Mouse (Mus musculus) retina, embryonic 14.5 days (tissue): ENCODE measurements around the gene Btbd35f19.
"Not testable (repeated sequence)": the region's sequence is repeated elsewhere in the genome, so short reads cannot be mapped to it uniquely, and the experiment has no call there.

Experiments
- DNase-seq: peaks from one replicate; pipeline ENCODE4 v3.0.0-alpha.2; 2015; ENCODE audit warnings: low spot score

The Btbd35f19 gene

GRCm38 (mm10) chrX:31383818-31384217 is at the start of gene Btbd35f19:
TSS of gene Btbd35f19 (minus strand) at chrX:31383918.
- not testable (repeated sequence) for DNase-seq

GRCm38 (mm10) chrX:31341924-31342323 is 41.8 kb downstream of the Btbd35f19 start:
- not testable (repeated sequence) for DNase-seq

GRCm38 (mm10) chrX:31336154-31336553 is 47.6 kb downstream of the Btbd35f19 start, which contains the start of gene Btbd35f26:
TSS of gene Btbd35f26 (plus strand) at chrX:31336454.
- not testable (repeated sequence) for DNase-seq
